8 mouse cellular contexts compared by ENCODE assay signal in genomic region chr2:132028107-132028506, GRCm38 (mm10). TPM values are rescaled to one million over a fixed set of nuclear protein-coding genes. Genes with fewer than 3 reads are reported as not detected.
DNase-seq lines count a peak whose midpoint lies in the region; ATAC-seq lines count a peak whose summit lies in the region.

No protein-coding gene starts in this region.

- H3K4me2 ChIP-seq in heart, embryonic 14.5 days (ENCODE audit: low read length) = peak overlapping the region; percentile 98
- peak overlapping the region; percentile 82 for H3K4me2 ChIP-seq in hindbrain, embryonic 12.5 days (replicated peaks)
- H3K4me2 ChIP-seq in midbrain, embryonic 12.5 days (replicated peaks) = peak overlapping the region; percentile 94

- intact Hi-C loops in heart, postnatal 10 days (cut with DNase I) = no loop called here

- H3K4me1 ChIP-seq in heart, embryonic 14.5 days (ENCODE audit: control insufficient read depth in 2 of 2, insufficient read depth in 2 of 2, low read length in 2 of 2) = peaks cover 6 to 13% of the 10 kb centered on the region in 2 experiments; a peak in 1 of 4 replicates
- peaks cover 32% of the 10 kb centered on the region for H3K4me1 ChIP-seq in hindbrain, embryonic 12.5 days
- peaks cover 32% of the 10 kb centered on the region for H3K4me1 ChIP-seq in midbrain, embryonic 12.5 days

- WGBS in heart, embryonic 14.5 days = 53% methylated on average over 5 of the region's 5 CpGs
- 40% methylated on average over 5 of the region's 5 CpGs for WGBS in hindbrain, embryonic 12.5 days
- WGBS in midbrain, embryonic 12.5 days = 38% methylated on average over 5 of the region's 5 CpGs

- peak overlapping the region in 1 of 2 experiments; percentile 65; a peak in 2 of 4 replicates for H3K4me3 ChIP-seq in heart, embryonic 14.5 days (ENCODE audit: control insufficient read depth in 1 of 2, insufficient read depth in 1 of 2, low read depth in 1 of 2, low read length in 2 of 2)
- peak overlapping the region; percentile 57 for H3K4me3 ChIP-seq in hindbrain, embryonic 12.5 days
- H3K4me3 ChIP-seq in midbrain, embryonic 12.5 days = peak overlapping the region; percentile 70

- no peak for ATAC-seq in heart, embryonic 14.5 days (ENCODE audit: insufficient number of reproducible peaks, insufficient read depth, low FRiP score, low read depth)
- ATAC-seq in hindbrain, embryonic 12.5 days (ENCODE audit: low FRiP score) = no peak
- ATAC-seq in midbrain, embryonic 12.5 days (ENCODE audit: low FRiP score, low read depth) = no peak
- ATAC-seq in cerebellum, adult (ENCODE audit: insufficient number of reproducible peaks, low FRiP score, low TSS enrichment) = no peak

- peaks cover 7% of the 10 kb centered on the region; the same call in 1 of the 2 replicates for H3K27me3 ChIP-seq in heart, embryonic 14.5 days (ENCODE audit: control insufficient read depth, insufficient read depth, low read length)
- H3K27me3 ChIP-seq in hindbrain, embryonic 12.5 days = no peaks in the 10 kb centered on the region
- H3K27me3 ChIP-seq in midbrain, embryonic 12.5 days = peaks cover 4% of the 10 kb centered on the region; the same call in 1 of the 2 replicates

- no peak overlapping the region for H3K9ac ChIP-seq in heart, embryonic 14.5 days (ENCODE audit: low read length)
- H3K9ac ChIP-seq in hindbrain, embryonic 12.5 days = no peak overlapping the region
- peak overlapping the region; percentile 75; the same call in 1 of the 2 replicates for H3K9ac ChIP-seq in midbrain, embryonic 12.5 days (replicated peaks)

- no peak for DNase-seq in heart, postnatal 10 days
- DNase-seq in NIH3T3 (ENCODE audit: low read depth) = peak; percentile 52
- DNase-seq in c-Kit-positive CD71-positive TER-119-positive erythroid progenitor cells, embryonic 14.5 days (ENCODE audit: low spot score) = no peak
- no peak for DNase-seq in gastrocnemius, postnatal 10 days

- H3K27ac ChIP-seq in heart, embryonic 14.5 days (replicated peaks in 1 of 2; ENCODE audit: control insufficient read depth in 1 of 2, insufficient read depth in 1 of 2, low read depth in 2 of 2, low read length in 2 of 2) = no peak overlapping the region
- H3K27ac ChIP-seq in hindbrain, embryonic 12.5 days = no peak overlapping the region
- H3K27ac ChIP-seq in midbrain, embryonic 12.5 days (replicated peaks) = no peak overlapping the region

- H3K36me3 ChIP-seq in heart, embryonic 14.5 days (ENCODE audit: control insufficient read depth, insufficient read depth, low read length) = no peaks in the 10 kb centered on the region
- no peaks in the 10 kb centered on the region for H3K36me3 ChIP-seq in hindbrain, embryonic 12.5 days
- H3K36me3 ChIP-seq in midbrain, embryonic 12.5 days = no peaks in the 10 kb centered on the region

- H3K9me3 ChIP-seq in heart, embryonic 14.5 days (ENCODE audit: control insufficient read depth, low read length) = no peaks in the 10 kb centered on the region
- no peaks in the 10 kb centered on the region for H3K9me3 ChIP-seq in hindbrain, embryonic 12.5 days (replicated peaks)
- no peaks in the 10 kb centered on the region for H3K9me3 ChIP-seq in midbrain, embryonic 12.5 days

RNA-seq across cellular contexts. Expression of gene Rassf2, which starts 2.0 kb away (rescaled TPM):
- 10.2 and 10.9 TPM in 2 replicates for polyA plus RNA-seq in heart, embryonic 14.5 days (2014; fragmentation: Nextera tagmentation; extraction: Ambion mirVana)
- total RNA-seq in heart, postnatal 10 days (2021) = 10 to 100 TPM; 16.2 TPM
- polyA plus RNA-seq in hindbrain, embryonic 12.5 days (2016; fragmentation: Nextera tagmentation; extraction: Ambion mirVana) = 29.2 and 30.9 TPM in 2 replicates
- 35.2 and 36.6 TPM in 2 replicates for polyA plus RNA-seq in midbrain, embryonic 12.5 days (2016; fragmentation: Nextera tagmentation; extraction: Ambion mirVana)
- 10 to 100 TPM; 16.1 to 22.0 TPM for total RNA-seq in gastrocnemius, postnatal 10 days (2021)
